Mouse (Mus musculus) lung, postnatal 0 days (tissue): Measurements from ENCODE around the gene Pramel5.
"Not testable (repeated sequence)": the region's sequence is repeated elsewhere in the genome, so short reads cannot be mapped to it uniquely, and the experiment has no call there.

Experiments used
- CTCF ChIP-seq: IDR thresholded peaks from 2 replicates; pipeline ENCODE4 v1.5.1; 2016; ENCODE audit warnings: antibody characterized with exemption, mild to moderate bottlenecking
- EP300 ChIP-seq: IDR thresholded peaks from 2 replicates; pipeline ENCODE4 v1.6.1; 2016; ENCODE audit warnings: antibody characterized with exemption, mild to moderate bottlenecking, control low read depth

GRCm38 (mm10) chr4:144299414-144299813, 19.1 kb upstream of the Pramel5 start:
- TF ChIP-seq CTCF, EP300: not testable (repeated sequence)
